Mouse (Mus musculus) lung, postnatal 36 days (tissue): ENCODE measurements at regions not wholly inside any gene's neighbourhood (a gene's known extent, or its start where the extent isn't known, plus 50 kb on each side); places are given as distances from the start of the nearest gene placed in this dataset.
A peak's percentile ranks its signal among the peaks of the same experiment; 100 is the strongest.

ENCODE experiments used
- DNase-seq: peaks from one replicate; pipeline ENCODE4 v3.0.0; 2022; ENCODE audit warnings: mixed read lengths

GRCm38 (mm10) chr13:51930931-51931330 is 84.5 kb downstream of the Gadd45g start:
- DNase-seq: no peak

- DNase-seq: no peak
These were observed 89.3 kb downstream of the Gadd45g start for GRCm38 (mm10) chr13:51935827-51936226.

- DNase-seq: no peak
These were observed 90.0 kb downstream of the Gadd45g start for GRCm38 (mm10) chr13:51936441-51936840.

GRCm38 (mm10) chr13:51937898-51938297 is 91.4 kb downstream of the Gadd45g start:
- DNase-seq: no peak

GRCm38 (mm10) chr13:51939262-51939661 is 92.8 kb downstream of the Gadd45g start:
- no peak for DNase-seq

- DNase-seq: no peak
These were observed 93.2 kb downstream of the Gadd45g start for GRCm38 (mm10) chr13:51939715-51940114.

- peak; percentile 93 for DNase-seq
These were observed 99.7 kb downstream of the Gadd45g start for GRCm38 (mm10) chr13:51946171-51946570.

GRCm38 (mm10) chr13:51948896-51949295 is 102.4 kb downstream of the Gadd45g start:
- DNase-seq: no peak

- no peak for DNase-seq
These were observed 105.1 kb downstream of the Gadd45g start for GRCm38 (mm10) chr13:51951506-51952038.

- DNase-seq: no peak
These were observed 106.6 kb downstream of the Gadd45g start for GRCm38 (mm10) chr13:51953084-51953483.

- DNase-seq: no peak
These were observed 107.1 kb downstream of the Gadd45g start for GRCm38 (mm10) chr13:51953569-51953968.

GRCm38 (mm10) chr13:51957101-51957500 is 110.6 kb downstream of the Gadd45g start:
- DNase-seq: no peak

GRCm38 (mm10) chr13:51959591-51959990 is 113.1 kb downstream of the Gadd45g start:
- no peak for DNase-seq

- DNase-seq: no peak
These were observed 113.8 kb downstream of the Gadd45g start for GRCm38 (mm10) chr13:51960262-51960661.

- DNase-seq: peak; percentile 39
These were observed 115.7 kb downstream of the Gadd45g start for GRCm38 (mm10) chr13:51962191-51962611.

GRCm38 (mm10) chr13:51962676-51963075 is 116.2 kb downstream of the Gadd45g start:
- no peak for DNase-seq

- DNase-seq: no peak
These were observed 117.5 kb downstream of the Gadd45g start for GRCm38 (mm10) chr13:51963966-51964365.

GRCm38 (mm10) chr13:51964416-51964815 is 117.9 kb downstream of the Gadd45g start:
- DNase-seq: peak; percentile 73

GRCm38 (mm10) chr13:51964921-51965320 is 118.4 kb downstream of the Gadd45g start:
- no peak for DNase-seq

GRCm38 (mm10) chr13:51968103-51968502 is 121.6 kb downstream of the Gadd45g start:
- DNase-seq: peak; percentile 59

- no peak for DNase-seq
These were observed 122.3 kb downstream of the Gadd45g start for GRCm38 (mm10) chr13:51968796-51969195.

- DNase-seq: peak; percentile 59
These were observed 123.6 kb downstream of the Gadd45g start for GRCm38 (mm10) chr13:51970051-51970450.

GRCm38 (mm10) chr13:51972656-51973310 is 126.3 kb downstream of the Gadd45g start:
- no peak for DNase-seq

- no peak for DNase-seq
These were observed 127.0 kb downstream of the Gadd45g start for GRCm38 (mm10) chr13:51973461-51973860.

- peak; percentile 57 for DNase-seq
These were observed 127.6 kb downstream of the Gadd45g start for GRCm38 (mm10) chr13:51974101-51974500.
